Mouse (Mus musculus) liver, embryonic 15.5 days (tissue): ENCODE measurements at regions not wholly inside any gene's neighbourhood (a gene's known extent, or its start where the extent isn't known, plus 50 kb on each side); places are given as distances from the start of the nearest gene placed in this dataset.
"Not testable (repeated sequence)": the region's sequence is repeated elsewhere in the genome, so short reads cannot be mapped to it uniquely, and the experiment has no call there.

Experiments used
- ATAC-seq: fragments of 200-750 bp; cut with Nextera tagmentation; 2 replicates; pipeline ENCODE4 v1.8.0; 2017; ENCODE audit warnings: moderate number of reproducible peaks, mild to moderate bottlenecking, moderate library complexity; ENCODE audit not compliant: insufficient read depth
- H3K27ac ChIP-seq: fragments of 300-500 bp; sonication (generic); replicated peaks from 2 replicates; pipeline ENCODE4 v1.5.1; 2015; ENCODE audit warnings: mild to moderate bottlenecking, inconsistent platforms
- H3K27me3 ChIP-seq: fragments of 300-500 bp; sonication (generic); 2 replicates; pipeline ENCODE4 v1.6.1; 2015; ENCODE audit warnings: mild to moderate bottlenecking, inconsistent platforms
- H3K36me3 ChIP-seq: fragments of 300-500 bp; sonication (generic); replicated peaks from 2 replicates; pipeline ENCODE4 v1.6.1; 2015; ENCODE audit warnings: moderate library complexity, mild to moderate bottlenecking, inconsistent platforms
- H3K4me1 ChIP-seq: fragments of 300-500 bp; sonication (generic); replicated peaks from 2 replicates; pipeline ENCODE4 v1.6.1; 2015; ENCODE audit warnings: inconsistent platforms
- H3K4me2 ChIP-seq: fragments of 300-500 bp; sonication (generic); 2 replicates; pipeline ENCODE4 v1.6.1; 2015; ENCODE audit warnings: moderate library complexity, mild to moderate bottlenecking, inconsistent platforms
- H3K4me3 ChIP-seq: fragments of 300-500 bp; sonication (generic); replicated peaks from 2 replicates; pipeline ENCODE4 v1.5.1; 2015; ENCODE audit warnings: mild to moderate bottlenecking, inconsistent platforms
- H3K9ac ChIP-seq: fragments of 300-500 bp; sonication (generic); 2 replicates; pipeline ENCODE4 v1.6.1; 2015; ENCODE audit warnings: moderate library complexity, mild to moderate bottlenecking, inconsistent platforms
- H3K9me3 ChIP-seq: fragments of 300-500 bp; sonication (generic); replicated peaks from 2 replicates; pipeline ENCODE4 v1.6.1; 2016; ENCODE audit warnings: inconsistent platforms
- WGBS: fragments of 180-500 bp; shearing (Covaris S2); methylation state at CpG from one replicate; pipeline ENCODE4 v1.1.7; 2015; ENCODE audit warnings: mixed read lengths; ENCODE audit not compliant: insufficient replicate concordance; 5-methylcytosine and 5-hydroxymethylcytosine counted together

DNA sequence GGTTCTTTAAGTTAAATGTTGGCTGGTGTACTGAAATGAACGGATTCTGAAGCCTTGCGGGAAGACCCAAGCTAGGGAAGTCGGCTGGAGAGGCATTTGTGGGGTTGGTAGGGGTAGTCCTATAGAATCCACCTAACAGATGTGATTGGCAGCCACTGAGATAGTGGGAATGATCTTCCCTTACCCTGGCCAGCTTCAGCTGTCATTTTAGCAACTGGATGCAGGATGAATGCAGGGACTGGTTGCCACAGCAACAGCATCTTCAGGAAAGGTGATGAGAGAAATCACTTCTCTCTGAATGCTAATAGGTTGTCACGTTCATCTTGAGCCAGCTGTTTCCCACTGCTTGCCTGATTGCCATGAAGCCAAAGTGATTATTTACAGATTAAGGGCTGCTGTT is 224.5 kb downstream of the Dact1 start:
- ATAC-seq, result no peak
- no peak overlapping the region for H3K4me2 ChIP-seq
- H3K27me3 ChIP-seq, result no peaks in the 10 kb centered on the region
- H3K4me3 ChIP-seq, result no peak overlapping the region
- H3K9ac ChIP-seq, result no peak overlapping the region
- H3K27ac ChIP-seq, result no peak overlapping the region
- H3K36me3 ChIP-seq, result no peaks in the 10 kb centered on the region
- no peaks in the 10 kb centered on the region for H3K9me3 ChIP-seq
- no peaks in the 10 kb centered on the region for H3K4me1 ChIP-seq
- WGBS, result 60% methylated on average over 4 of the region's 4 CpGs

DNA sequence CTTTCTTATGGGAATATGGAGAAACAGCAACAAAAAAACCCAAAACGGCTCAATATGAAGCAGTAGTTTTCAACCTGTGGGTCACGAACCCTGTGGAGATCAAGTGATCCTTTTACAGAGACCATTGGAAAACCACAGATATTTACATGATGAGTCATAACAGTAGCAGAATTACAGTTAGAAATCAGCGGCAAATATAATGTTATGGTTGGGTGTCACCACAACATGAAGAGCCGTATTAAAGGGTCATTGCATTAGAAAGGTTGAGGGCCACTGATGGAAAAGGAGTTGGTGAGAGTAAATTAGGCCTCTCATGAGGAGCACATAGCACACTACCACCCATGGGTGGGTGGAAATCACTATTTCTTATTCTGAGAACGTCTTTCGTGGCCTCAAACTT is 225.6 kb downstream of the Dact1 start:
- no peaks in the 10 kb centered on the region for H3K4me1 ChIP-seq
- H3K9me3 ChIP-seq, result no peaks in the 10 kb centered on the region
- WGBS, result 73% methylated on average over 6 of the region's 6 CpGs
- H3K27me3 ChIP-seq, result no peaks in the 10 kb centered on the region
- no peaks in the 10 kb centered on the region for H3K36me3 ChIP-seq
- ATAC-seq, result no peak
- H3K27ac ChIP-seq, result no peak overlapping the region
- H3K9ac ChIP-seq, result no peak overlapping the region
- no peak overlapping the region for H3K4me2 ChIP-seq
- no peak overlapping the region for H3K4me3 ChIP-seq

DNA sequence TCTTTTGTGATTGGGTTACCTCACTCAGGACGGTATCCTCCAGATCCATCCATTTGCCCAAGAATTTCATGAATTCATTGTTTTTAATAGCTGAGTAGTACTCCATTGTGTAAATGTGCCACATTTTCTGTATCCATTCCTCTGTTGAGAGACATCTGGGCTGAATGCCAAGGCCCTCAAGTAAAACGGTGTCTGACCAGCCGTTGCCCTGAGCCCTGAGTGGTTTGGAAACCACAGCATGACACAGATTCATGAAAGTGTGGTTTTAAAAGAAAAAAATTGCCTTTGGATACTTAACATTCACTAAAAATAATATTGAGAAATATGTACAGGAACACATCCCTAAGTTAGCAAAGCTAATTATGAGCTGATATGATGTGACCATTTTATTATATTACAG is 226.1 kb downstream of the Dact1 start:
- ATAC-seq, H3K27me3 ChIP-seq, H3K27ac ChIP-seq, H3K36me3 ChIP-seq, H3K9ac ChIP-seq, H3K4me2 ChIP-seq, H3K4me1 ChIP-seq, H3K4me3 ChIP-seq, H3K9me3 ChIP-seq: not testable (repeated sequence)
- WGBS, result 57% methylated on average over 3 of the region's 3 CpGs

DNA sequence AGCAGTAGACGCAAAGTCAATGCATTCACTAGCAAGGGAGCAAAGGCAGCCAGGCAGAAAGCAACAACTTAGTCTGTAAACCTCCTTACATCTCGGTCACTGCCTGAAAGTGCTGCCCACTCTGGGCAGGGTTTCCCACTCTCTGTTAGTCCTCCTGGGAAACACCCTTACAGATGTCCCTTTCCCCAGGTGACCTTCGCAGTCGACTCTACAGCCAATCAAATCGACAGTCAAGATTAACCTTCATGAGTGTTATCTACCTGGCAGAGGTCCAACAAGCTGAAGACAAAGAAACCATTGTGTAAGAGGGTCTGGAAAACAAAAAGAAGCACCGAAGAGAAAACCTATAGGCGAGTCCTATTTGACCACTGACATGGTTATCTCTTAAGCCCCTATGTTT is 229.0 kb downstream of the Dact1 start:
- H3K4me3 ChIP-seq, result no peak overlapping the region
- no peak overlapping the region for H3K27ac ChIP-seq
- H3K27me3 ChIP-seq, result no peaks in the 10 kb centered on the region
- H3K9ac ChIP-seq, result no peak overlapping the region
- no peak for ATAC-seq
- no peaks in the 10 kb centered on the region for H3K4me1 ChIP-seq
- H3K36me3 ChIP-seq, result no peaks in the 10 kb centered on the region
- 59% methylated on average over 7 of the region's 7 CpGs for WGBS
- H3K9me3 ChIP-seq, result no peaks in the 10 kb centered on the region
- no peak overlapping the region for H3K4me2 ChIP-seq

DNA sequence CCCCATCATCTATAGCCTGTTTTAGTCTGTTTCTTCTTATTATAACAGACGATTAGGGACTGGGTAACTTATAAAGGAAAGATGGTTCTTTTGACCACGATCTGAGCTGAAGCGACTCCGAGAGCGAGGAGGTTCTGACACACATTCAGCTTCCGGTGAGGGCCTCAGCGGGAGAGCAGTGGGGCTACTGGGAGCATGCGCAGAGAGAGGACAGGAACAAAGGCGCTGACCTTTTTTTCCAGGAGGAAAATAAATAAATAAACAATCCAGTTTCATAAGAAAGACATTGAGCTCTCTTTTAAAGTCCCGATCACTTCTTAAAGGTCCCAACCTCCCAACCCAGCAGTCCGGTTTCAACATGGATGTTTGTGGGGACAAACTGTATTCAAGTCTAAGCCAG is 230.6 kb downstream of the Dact1 start:
- Histone ChIP-seq H3K4me2 (no peak overlapping the region), H3K9me3 (no peaks in the 10 kb centered on the region), H3K4me1 (no peaks in the 10 kb centered on the region), H3K9ac (no peak overlapping the region), H3K4me3 (no peak overlapping the region), H3K27ac (no peak overlapping the region), H3K27me3 (no peaks in the 10 kb centered on the region), H3K36me3 (no peaks in the 10 kb centered on the region)
- 80% methylated on average over 11 of the region's 11 CpGs for WGBS
- no peak for ATAC-seq

DNA sequence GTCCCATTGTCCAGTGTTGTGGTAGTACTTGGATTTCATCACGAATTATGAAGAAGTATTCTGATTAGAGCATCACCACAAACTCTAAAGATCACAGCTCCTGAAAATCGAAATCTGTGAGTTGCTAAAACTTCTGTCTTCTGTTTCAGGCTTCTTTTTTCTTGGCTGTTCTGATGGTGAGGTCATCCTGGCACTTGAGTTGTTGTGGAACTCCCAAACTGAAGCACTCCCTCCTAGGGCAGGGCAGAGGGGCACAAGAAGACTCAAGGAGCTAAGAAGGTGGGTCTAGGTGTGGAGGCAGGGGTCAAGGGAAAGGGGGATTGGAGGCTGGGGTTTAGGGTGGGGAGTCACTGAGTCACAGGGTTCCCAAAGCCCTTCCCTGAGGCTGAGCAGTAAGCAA is 232.3 kb downstream of the Dact1 start:
- Histone ChIP-seq H3K9ac (no peak overlapping the region), H3K36me3 (no peaks in the 10 kb centered on the region), H3K27me3 (no peaks in the 10 kb centered on the region), H3K4me2 (no peak overlapping the region), H3K4me3 (no peak overlapping the region), H3K4me1 (no peaks in the 10 kb centered on the region), H3K27ac (no peak overlapping the region), H3K9me3 (no peaks in the 10 kb centered on the region)
- 41% methylated on average over 2 of the region's 2 CpGs for WGBS
- ATAC-seq, result no peak

DNA sequence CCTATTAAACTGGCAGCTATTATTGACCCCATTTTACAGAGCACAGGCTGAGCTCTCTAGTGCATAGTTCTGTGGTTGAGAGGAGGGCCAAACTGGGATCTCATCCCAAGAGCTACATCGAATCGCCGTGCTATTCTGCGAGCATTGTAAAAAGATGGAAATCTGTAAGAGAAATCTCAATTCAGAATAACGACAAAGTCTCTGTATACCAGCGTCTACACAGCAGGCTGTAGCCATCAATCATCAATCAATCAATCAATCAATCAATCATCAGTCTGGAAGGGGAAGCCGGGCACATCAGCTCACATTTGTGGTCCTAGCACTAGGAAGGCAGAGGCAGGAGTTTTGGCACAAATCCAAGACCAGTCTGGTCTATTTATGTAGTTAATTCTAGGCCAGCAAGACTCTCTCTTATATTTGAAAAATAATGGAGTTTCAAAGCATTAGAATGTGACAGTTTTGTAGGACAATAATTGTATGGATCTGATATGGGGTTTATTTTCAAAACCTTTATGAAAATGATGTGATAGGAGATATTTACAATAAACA is 234.0 kb downstream of the Dact1 start:
- Histone ChIP-seq H3K27ac (no peak overlapping the region), H3K36me3 (no peaks in the 10 kb centered on the region), H3K27me3 (no peaks in the 10 kb centered on the region), H3K9ac (no peak overlapping the region), H3K4me1 (no peaks in the 10 kb centered on the region), H3K9me3 (no peaks in the 10 kb centered on the region), H3K4me2 (no peak overlapping the region), H3K4me3 (no peak overlapping the region)
- WGBS, result 57% methylated on average over 7 of the region's 7 CpGs
- no peak for ATAC-seq

DNA sequence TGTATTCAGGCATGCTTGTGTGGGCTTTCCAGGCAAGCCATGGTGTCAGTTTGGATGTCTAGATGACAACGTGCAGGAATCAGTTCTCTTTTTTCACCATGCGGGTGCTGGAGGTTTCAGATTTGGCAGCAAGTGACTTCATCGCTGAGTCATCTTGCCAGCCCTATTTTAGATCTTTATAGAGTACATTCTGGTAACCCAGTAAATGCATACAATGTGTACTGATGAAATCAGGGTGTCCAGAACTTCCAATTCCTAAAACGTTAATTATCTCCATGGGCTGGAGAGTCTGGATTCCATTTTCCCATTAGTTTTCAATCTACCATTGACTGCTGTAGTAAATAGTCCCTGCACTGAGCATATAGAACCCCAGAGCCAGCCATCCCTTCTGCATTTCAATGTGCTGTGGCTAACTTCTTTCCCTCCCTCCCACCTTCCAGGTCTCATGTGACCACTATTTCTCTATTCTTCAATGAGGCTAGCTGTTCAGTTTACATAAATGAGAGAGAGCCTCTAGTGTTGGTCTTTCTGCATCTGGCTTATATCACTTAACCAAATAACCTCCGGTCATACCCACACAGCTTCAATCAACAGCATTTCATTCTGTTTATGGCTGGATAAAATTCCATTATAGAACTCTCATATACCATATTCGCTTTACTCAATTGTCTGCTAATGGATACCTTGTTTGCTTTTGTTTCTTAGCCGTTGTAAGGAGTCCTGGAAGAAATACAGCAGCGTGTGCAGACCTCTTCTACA is 234.9 kb downstream of the Dact1 start:
- no peak for ATAC-seq
- Histone ChIP-seq H3K36me3 (no peaks in the 10 kb centered on the region), H3K9ac (no peak overlapping the region), H3K9me3 (no peaks in the 10 kb centered on the region), H3K4me2 (no peak overlapping the region), H3K27me3 (no peaks in the 10 kb centered on the region), H3K27ac (no peak overlapping the region), H3K4me3 (no peak overlapping the region), H3K4me1 (no peaks in the 10 kb centered on the region)
- WGBS, result 44% methylated on average over 8 of the region's 8 CpGs

DNA sequence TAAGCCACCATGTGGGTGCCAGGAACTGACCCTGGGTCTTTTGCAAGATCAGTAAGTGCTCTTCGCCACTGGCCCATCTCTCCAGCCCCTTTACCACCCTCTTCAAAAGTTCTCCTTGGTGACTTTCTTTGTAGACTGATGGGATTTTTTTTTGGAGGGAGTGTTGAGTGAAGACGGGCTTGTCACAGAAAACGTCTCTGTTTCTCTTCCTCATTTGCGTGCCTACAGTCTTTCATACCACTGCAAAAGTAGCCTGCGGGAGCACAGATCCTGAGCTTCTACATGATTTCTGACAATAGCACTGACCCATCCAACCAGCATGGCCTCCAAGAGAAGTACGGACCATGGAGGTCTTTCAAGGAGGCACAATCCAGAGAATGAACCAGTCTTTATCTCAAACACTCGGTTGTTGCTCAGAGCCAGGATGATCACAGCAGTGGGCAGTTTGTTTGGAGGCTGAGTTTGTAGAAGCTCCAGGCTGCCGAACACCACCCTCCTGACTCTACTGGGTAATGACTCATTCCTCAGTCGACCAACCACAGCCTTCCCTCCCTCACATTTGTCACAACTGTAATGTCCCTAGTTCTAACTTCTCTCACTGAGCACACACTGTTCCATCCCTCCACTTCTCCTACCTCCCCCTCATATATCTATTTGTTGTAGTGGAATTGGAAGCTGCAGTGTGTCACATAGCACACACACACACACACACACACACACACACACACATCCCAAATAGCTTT is 237.0 kb downstream of the Dact1 start:
- WGBS, result 55% methylated on average over 9 of the region's 9 CpGs
- Histone ChIP-seq H3K4me2 (no peak overlapping the region), H3K36me3 (no peaks in the 10 kb centered on the region), H3K9me3 (no peaks in the 10 kb centered on the region), H3K27me3 (no peaks in the 10 kb centered on the region), H3K27ac (no peak overlapping the region), H3K4me1 (no peaks in the 10 kb centered on the region), H3K9ac (no peak overlapping the region), H3K4me3 (no peak overlapping the region)
- no peak for ATAC-seq

DNA sequence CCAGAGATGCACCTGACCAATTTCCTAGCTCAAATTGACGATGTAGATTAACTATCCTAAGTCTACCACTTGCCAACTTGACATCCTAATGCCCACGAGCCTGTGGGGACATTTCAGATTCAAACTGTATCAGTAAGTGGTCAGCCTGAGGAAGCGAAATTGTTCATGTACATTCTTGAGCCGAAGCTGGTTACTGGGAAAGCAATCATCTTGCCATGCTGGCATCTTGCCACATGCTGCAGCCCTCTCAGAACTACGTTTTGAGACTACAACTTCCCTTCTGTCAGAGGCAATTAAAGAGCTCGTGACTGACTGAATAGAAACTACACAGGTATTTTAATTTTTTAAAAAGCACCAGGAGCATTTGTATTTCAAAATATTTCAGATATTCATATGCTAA is 239.7 kb downstream of the Dact1 start:
- H3K9me3 ChIP-seq, result no peaks in the 10 kb centered on the region
- no peak overlapping the region for H3K27ac ChIP-seq
- H3K4me1 ChIP-seq, result no peaks in the 10 kb centered on the region
- 38% methylated on average over 6 of the region's 6 CpGs for WGBS
- no peaks in the 10 kb centered on the region for H3K27me3 ChIP-seq
- no peak overlapping the region for H3K4me2 ChIP-seq
- no peaks in the 10 kb centered on the region for H3K36me3 ChIP-seq
- no peak overlapping the region for H3K9ac ChIP-seq
- H3K4me3 ChIP-seq, result no peak overlapping the region
- no peak for ATAC-seq

DNA sequence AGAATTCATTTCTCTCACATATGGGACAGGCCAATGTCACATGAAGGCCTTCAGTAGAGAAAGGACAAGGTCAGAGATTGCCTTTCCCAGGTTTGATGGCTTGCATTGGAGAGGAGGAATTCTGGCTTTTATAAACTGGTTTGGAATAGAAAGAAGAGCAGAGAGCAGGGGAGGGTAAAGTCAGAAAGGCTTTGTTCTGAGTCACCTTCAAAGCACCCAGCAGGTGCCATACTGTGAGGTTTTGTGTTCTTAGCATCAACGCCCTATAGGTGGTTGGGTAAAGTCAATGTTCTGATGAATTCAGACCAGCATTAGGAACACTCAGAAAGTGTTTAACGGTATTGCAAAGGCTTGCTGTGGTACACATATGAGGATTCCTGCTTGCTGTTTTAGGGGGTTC is 244.5 kb downstream of the Dact1 start:
- Histone ChIP-seq H3K27me3 (no peaks in the 10 kb centered on the region), H3K4me2 (no peak overlapping the region), H3K27ac (no peak overlapping the region), H3K4me3 (no peak overlapping the region), H3K9ac (no peak overlapping the region), H3K36me3 (no peaks in the 10 kb centered on the region), H3K9me3 (no peaks in the 10 kb centered on the region), H3K4me1 (no peaks in the 10 kb centered on the region)
- WGBS, result 44% methylated on average over 2 of the region's 2 CpGs
- ATAC-seq, result no peak
